Mouse (Mus musculus): ENCODE measurements at regions not wholly inside any gene's neighbourhood (a gene's known extent, or its start where the extent isn't known, plus 50 kb on each side); places are given as distances from the start of the nearest gene placed in this dataset.

DNA sequence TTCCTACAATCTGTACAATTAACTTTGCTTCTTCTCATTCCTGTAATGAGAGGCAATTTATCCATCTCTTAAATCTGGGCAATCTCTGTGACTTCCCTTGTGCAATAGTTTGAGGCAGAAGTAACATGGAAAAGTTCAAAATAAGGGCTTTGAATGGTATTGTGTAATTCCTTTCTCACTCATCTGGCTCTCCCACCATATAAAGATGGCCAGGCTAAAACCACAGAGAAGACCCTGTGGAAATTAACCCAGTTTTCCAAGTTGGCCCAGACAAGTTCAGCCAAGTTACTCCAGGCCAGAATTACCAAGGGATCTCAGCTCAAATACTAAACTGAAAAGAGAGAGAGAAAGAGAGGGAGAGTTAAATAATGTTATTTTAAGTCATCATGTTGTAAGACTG, 81.0 kb upstream of the Klf3 start:
- TF ChIP-seq CTCF (IDR thresholded peaks at IDR 0.05; ENCODE audit: extremely low read depth, insufficient read depth, low read length) (no peak), POLR2A (IDR thresholded peaks at IDR 0.05; ENCODE audit: extremely low read depth, insufficient read depth, low read length) (no peak)
